Mouse (Mus musculus) stomach, embryonic 16.5 days (tissue): ENCODE measurements at regions not wholly inside any gene's neighbourhood (a gene's known extent, or its start where the extent isn't known, plus 50 kb on each side); places are given as distances from the start of the nearest gene placed in this dataset.

Experiments used
- ATAC-seq: fragments of 200-750 bp; cut with Nextera tagmentation; 2 replicates; pipeline ENCODE4 v1.8.0; 2017; ENCODE audit warnings: moderate number of reproducible peaks, moderate TSS enrichment; ENCODE audit not compliant: insufficient read depth, low FRiP score
- H3K27ac ChIP-seq: fragments of 300-500 bp; sonication (generic); 2 replicates; pipeline ENCODE4 v1.5.1; 2014; ENCODE audit warnings: low read length
- H3K27me3 ChIP-seq: fragments of 300-500 bp; sonication (generic); 2 replicates; pipeline ENCODE4 v1.6.1; 2014; ENCODE audit warnings: low read length, control low read depth, mixed read lengths; ENCODE audit not compliant: control insufficient read depth, insufficient read depth
- H3K36me3 ChIP-seq: fragments of 300-500 bp; sonication (generic); 2 replicates; pipeline ENCODE4 v1.6.1; 2014; ENCODE audit warnings: low read length; ENCODE audit not compliant: control insufficient read depth, insufficient read depth
- H3K4me1 ChIP-seq: fragments of 300-500 bp; sonication (generic); 2 replicates; pipeline ENCODE4 v1.6.1; 2014; ENCODE audit warnings: low read length, control low read depth, mixed read lengths; ENCODE audit not compliant: control insufficient read depth, insufficient read depth
- H3K4me2 ChIP-seq: fragments of 300-500 bp; sonication (generic); 2 replicates; pipeline ENCODE4 v1.6.1; 2014; ENCODE audit warnings: low read depth, low read length, mixed read lengths
- H3K4me3 ChIP-seq: fragments of 300-500 bp; sonication (generic); replicated peaks from 2 replicates; pipeline ENCODE4 v1.5.1; 2014; ENCODE audit warnings: mild to moderate bottlenecking, low read length
- H3K9ac ChIP-seq: fragments of 300-500 bp; sonication (generic); 2 replicates; pipeline ENCODE4 v1.6.1; 2014; ENCODE audit warnings: low read length
- H3K9me3 ChIP-seq: fragments of 300-500 bp; sonication (generic); replicated peaks from 2 replicates; pipeline ENCODE4 v1.6.1; 2016; ENCODE audit warnings: low read length, control low read depth; ENCODE audit not compliant: control insufficient read depth
- WGBS: fragments of 180-500 bp; shearing (Covaris S2); extraction: QIAGEN DNeasy Blood & Tissue Kit; methylation state at CpG from one replicate; pipeline ENCODE4 v1.1.7; 2014; 5-methylcytosine and 5-hydroxymethylcytosine counted together

DNA sequence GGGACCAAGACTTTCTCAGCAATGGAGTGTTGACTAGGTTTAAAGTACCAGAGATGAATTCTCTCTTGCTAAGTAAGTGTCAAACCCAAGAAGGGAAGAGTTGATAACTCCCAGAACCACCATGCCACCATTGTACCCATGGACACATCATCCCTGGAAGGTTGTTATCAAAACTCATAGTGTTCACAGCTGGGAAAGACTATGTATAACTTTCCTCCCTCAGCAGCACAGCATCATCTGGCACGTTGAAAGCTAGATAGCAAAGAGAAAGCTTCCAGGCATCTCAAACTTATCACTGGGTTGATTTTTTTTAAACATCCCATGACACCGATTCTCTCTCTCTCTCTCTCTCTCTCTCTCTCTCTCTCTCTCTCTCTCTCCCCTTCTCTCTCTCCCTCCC is 56.1 kb upstream of the Snx19 start:
- Histone ChIP-seq H3K4me1 (no peaks in the 10 kb centered on the region), H3K4me3 (no peak overlapping the region), H3K4me2 (no peak overlapping the region), H3K27me3 (no peaks in the 10 kb centered on the region), H3K9ac (no peak overlapping the region), H3K9me3 (no peaks in the 10 kb centered on the region), H3K36me3 (no peaks in the 10 kb centered on the region), H3K27ac (no peak overlapping the region)
- ATAC-seq: no peak
- 65% methylated on average over 2 of the region's 2 CpGs for WGBS

DNA sequence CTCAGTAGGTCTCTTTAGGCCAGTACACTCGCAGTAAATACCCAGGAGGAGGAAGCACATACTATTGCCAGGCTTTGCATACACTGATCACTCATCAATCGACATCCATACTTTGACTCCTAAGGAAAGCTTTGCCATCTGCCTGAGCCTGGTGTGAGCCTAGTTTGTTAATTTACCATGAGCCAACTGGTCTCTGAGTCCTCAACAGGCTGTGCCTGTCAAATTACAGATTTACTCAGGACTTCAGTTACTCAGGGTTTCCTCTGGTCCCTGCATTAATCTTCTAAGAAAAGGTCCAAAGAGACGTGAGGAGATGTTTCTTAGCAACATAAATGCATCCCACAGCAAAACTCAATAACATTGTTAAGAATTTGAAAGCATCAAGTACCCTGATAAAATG is 50.0 kb upstream of the Snx19 start:
- Histone ChIP-seq H3K9me3 (no peaks in the 10 kb centered on the region), H3K4me1 (no peaks in the 10 kb centered on the region), H3K36me3 (no peaks in the 10 kb centered on the region), H3K27me3 (no peaks in the 10 kb centered on the region), H3K9ac (no peak overlapping the region), H3K27ac (no peak overlapping the region), H3K4me3 (no peak overlapping the region), H3K4me2 (no peak overlapping the region)
- ATAC-seq: no peak
- 50% methylated on average over 3 of the region's 3 CpGs for WGBS
